Mouse (Mus musculus): ENCODE measurements around the gene Gria1. TPM values are rescaled to one million over a fixed set of nuclear protein-coding genes. Genes with fewer than 3 reads are reported as not detected.

Gria1 gene
- total and polyA plus RNA-seq, 3 experiments: 0.14 to 0.29 (median 0.16) TPM

GRCm38 (mm10) chr11:57278056-57278455, 266.9 kb downstream of the Gria1 start:
- DNase-seq: no peak

GRCm38 (mm10) chr11:57286119-57286518, 274.9 kb downstream of the Gria1 start:
- no peak for DNase-seq
- no peaks in the 10 kb centered on the region for H3K79me2 ChIP-seq (replicated peaks; ENCODE audit: control insufficient read depth, insufficient read depth, low read length)
- intact Hi-C loops (cut with DNase I): no loop called here
- no peak for TF ChIP-seq CTCF (IDR thresholded peaks at IDR 0.05)
- no peak for TF ChIP-seq EP300 (IDR thresholded peaks at IDR 0.05; ENCODE audit: insufficient read depth, low read depth, low read length)
- TF ChIP-seq POLR2A (IDR thresholded peaks at IDR 0.05; ENCODE audit: insufficient read depth, low read depth, low read length): no peak
- H3K9ac ChIP-seq (ENCODE audit: low read depth, low read length): no peak overlapping the region
- H3K4me1 ChIP-seq (ENCODE audit: control insufficient read depth, insufficient read depth, low read length): no peaks in the 10 kb centered on the region
- no peaks in the 10 kb centered on the region for H3K27me3 ChIP-seq (ENCODE audit: control insufficient read depth, insufficient read depth, low read length)
- 64% methylated on average over 2 of the region's 2 CpGs for WGBS
- no peak overlapping the region for H3K4me3 ChIP-seq
- H3K36me3 ChIP-seq (ENCODE audit: control insufficient read depth, insufficient read depth, low read length): no peaks in the 10 kb centered on the region
- no peak overlapping the region for H3K27ac ChIP-seq

More at GRCm38 (mm10) chr11:57278056-57278455, 266.9 kb downstream of the Gria1 start:
- intact Hi-C loops (cut with DNase I): no loop called here
- Histone ChIP-seq H3K36me3 (ENCODE audit: control insufficient read depth, insufficient read depth, low read length) (no peaks in the 10 kb centered on the region), H3K4me3 (no peak overlapping the region), H3K27me3 (ENCODE audit: control insufficient read depth, insufficient read depth, low read length) (no peaks in the 10 kb centered on the region), H3K9ac (ENCODE audit: low read depth, low read length) (no peak overlapping the region), H3K79me2 (replicated peaks; ENCODE audit: control insufficient read depth, insufficient read depth, low read length) (no peaks in the 10 kb centered on the region), H3K4me1 (ENCODE audit: control insufficient read depth, insufficient read depth, low read length) (no peaks in the 10 kb centered on the region), H3K27ac (no peak overlapping the region)
- 18% methylated on average over 10 of the region's 10 CpGs for WGBS
- no peak for TF ChIP-seq POLR2A (IDR thresholded peaks at IDR 0.05; ENCODE audit: insufficient read depth, low read depth, low read length)
- TF ChIP-seq CTCF (IDR thresholded peaks at IDR 0.05): no peak
- TF ChIP-seq EP300 (IDR thresholded peaks at IDR 0.05; ENCODE audit: insufficient read depth, low read depth, low read length): no peak

GRCm38 (mm10) chr11:57297376-57297775, 286.2 kb downstream of the Gria1 start:
- Histone ChIP-seq H3K79me2 (replicated peaks; ENCODE audit: control insufficient read depth, insufficient read depth, low read length) (no peaks in the 10 kb centered on the region), H3K4me3 (no peak overlapping the region), H3K27me3 (ENCODE audit: control insufficient read depth, insufficient read depth, low read length) (no peaks in the 10 kb centered on the region), H3K4me1 (ENCODE audit: control insufficient read depth, insufficient read depth, low read length) (no peaks in the 10 kb centered on the region), H3K27ac (no peak overlapping the region), H3K9ac (ENCODE audit: low read depth, low read length) (no peak overlapping the region), H3K36me3 (ENCODE audit: control insufficient read depth, insufficient read depth, low read length) (no peaks in the 10 kb centered on the region)
- intact Hi-C loops (cut with DNase I): no loop called here
- no peak for DNase-seq
- no peak for TF ChIP-seq CTCF (IDR thresholded peaks at IDR 0.05)
- TF ChIP-seq EP300 (IDR thresholded peaks at IDR 0.05; ENCODE audit: insufficient read depth, low read depth, low read length): no peak
- no peak for TF ChIP-seq POLR2A (IDR thresholded peaks at IDR 0.05; ENCODE audit: insufficient read depth, low read depth, low read length)
- 89% methylated on average over 8 of the region's 8 CpGs for WGBS

- Histone ChIP-seq H3K36me3 (ENCODE audit: control insufficient read depth, insufficient read depth, low read length) (no peaks in the 10 kb centered on the region), H3K4me3 (no peak overlapping the region), H3K9ac (ENCODE audit: low read depth, low read length) (no peak overlapping the region), H3K27ac (no peak overlapping the region), H3K4me1 (ENCODE audit: control insufficient read depth, insufficient read depth, low read length) (no peaks in the 10 kb centered on the region), H3K79me2 (replicated peaks; ENCODE audit: control insufficient read depth, insufficient read depth, low read length) (no peaks in the 10 kb centered on the region), H3K27me3 (ENCODE audit: control insufficient read depth, insufficient read depth, low read length) (no peaks in the 10 kb centered on the region)
- no peak for TF ChIP-seq CTCF (IDR thresholded peaks at IDR 0.05)
- no peak for TF ChIP-seq EP300 (IDR thresholded peaks at IDR 0.05; ENCODE audit: insufficient read depth, low read depth, low read length)
- no peak for TF ChIP-seq POLR2A (IDR thresholded peaks at IDR 0.05; ENCODE audit: insufficient read depth, low read depth, low read length)
- WGBS: 63% methylated on average over 2 of the region's 2 CpGs
- DNase-seq: no peak
- intact Hi-C loops (cut with DNase I): no loop called here
Measured at GRCm38 (mm10) chr11:57298263-57298662, 287.1 kb downstream of the Gria1 start.

GRCm38 (mm10) chr11:57298665-57299064, 287.5 kb downstream of the Gria1 start:
- Histone ChIP-seq H3K36me3 (ENCODE audit: control insufficient read depth, insufficient read depth, low read length) (no peaks in the 10 kb centered on the region), H3K9ac (ENCODE audit: low read depth, low read length) (no peak overlapping the region), H3K27me3 (ENCODE audit: control insufficient read depth, insufficient read depth, low read length) (no peaks in the 10 kb centered on the region), H3K4me1 (ENCODE audit: control insufficient read depth, insufficient read depth, low read length) (no peaks in the 10 kb centered on the region), H3K79me2 (replicated peaks; ENCODE audit: control insufficient read depth, insufficient read depth, low read length) (no peaks in the 10 kb centered on the region), H3K4me3 (no peak overlapping the region), H3K27ac (no peak overlapping the region)
- intact Hi-C loops (cut with DNase I): no loop called here
- no peak for DNase-seq
- TF ChIP-seq POLR2A (IDR thresholded peaks at IDR 0.05; ENCODE audit: insufficient read depth, low read depth, low read length) (no peak), EP300 (IDR thresholded peaks at IDR 0.05; ENCODE audit: insufficient read depth, low read depth, low read length) (no peak), CTCF (IDR thresholded peaks at IDR 0.05) (no peak)

GRCm38 (mm10) chr11:57303602-57304001, 292.4 kb downstream of the Gria1 start:
- Histone ChIP-seq H3K27me3 (ENCODE audit: control insufficient read depth, insufficient read depth, low read length) (no peaks in the 10 kb centered on the region), H3K9ac (ENCODE audit: low read depth, low read length) (no peak overlapping the region), H3K36me3 (ENCODE audit: control insufficient read depth, insufficient read depth, low read length) (no peaks in the 10 kb centered on the region), H3K27ac (no peak overlapping the region), H3K79me2 (replicated peaks; ENCODE audit: control insufficient read depth, insufficient read depth, low read length) (no peaks in the 10 kb centered on the region), H3K4me3 (no peak overlapping the region), H3K4me1 (ENCODE audit: control insufficient read depth, insufficient read depth, low read length) (no peaks in the 10 kb centered on the region)
- no peak for DNase-seq
- 92% methylated on average over 1 of the region's 1 CpGs for WGBS
- no peak for TF ChIP-seq CTCF (IDR thresholded peaks at IDR 0.05)
- no peak for TF ChIP-seq POLR2A (IDR thresholded peaks at IDR 0.05; ENCODE audit: insufficient read depth, low read depth, low read length)
- TF ChIP-seq EP300 (IDR thresholded peaks at IDR 0.05; ENCODE audit: insufficient read depth, low read depth, low read length): no peak
- intact Hi-C loops (cut with DNase I): no loop called here
